Mouse (Mus musculus) spleen, postnatal 14 days (tissue): ENCODE measurements around the gene Stx1b.
"Not testable (repeated sequence)": the region's sequence is repeated elsewhere in the genome, so short reads cannot be mapped to it uniquely, and the experiment has no call there.

Experiments used
- DNase-seq, 2 experiments: peaks; one replicate each; pipeline ENCODE4 v3.0.0; 2021 to 2022; ENCODE audit warnings: low spot score in 2 of 2

The Stx1b gene

GRCm38 (mm10) chr7:127824176-127824871 is at the start of gene Stx1b, which contains the start of gene Stx4a:
TSS of gene Stx1b (minus strand) at chr7:127824549.
TSS of gene Stx4a (plus strand) at chr7:127824294.
- DNase-seq = no peak

DNA sequence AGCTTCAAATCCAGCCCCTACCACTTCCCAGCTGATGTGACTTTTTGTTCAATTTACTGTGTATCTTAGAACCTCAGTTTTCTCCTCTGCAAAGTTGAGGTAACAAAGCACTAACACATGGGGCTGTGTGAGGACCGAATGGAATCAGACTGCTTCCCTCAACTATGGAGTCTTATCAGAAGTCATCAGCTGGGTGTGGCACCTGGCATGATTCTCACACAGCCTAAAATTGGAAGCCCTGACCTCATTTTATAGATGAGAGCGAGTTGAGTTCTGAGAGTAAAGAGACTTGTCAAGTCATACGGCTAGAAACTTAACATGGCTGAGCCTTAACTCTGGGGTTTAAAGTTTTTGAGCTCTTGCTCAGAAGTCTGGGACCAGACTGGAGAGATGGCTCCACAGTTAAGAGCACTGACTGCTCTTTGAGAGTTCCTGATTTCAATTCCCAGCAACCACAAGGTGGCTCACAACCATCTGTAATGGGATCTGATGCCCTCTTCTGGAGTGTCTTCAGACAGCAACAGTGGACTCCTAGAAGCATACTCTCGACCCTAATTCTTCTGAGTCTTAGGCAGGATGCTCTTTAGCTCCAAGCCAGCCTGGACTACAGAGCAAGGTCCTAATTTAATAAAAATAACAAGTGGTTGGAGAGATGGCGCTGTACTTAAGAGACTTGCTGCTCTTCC is 45.9 kb upstream of the Stx1b start:
- no peak for DNase-seq

GRCm38 (mm10) chr7:127869149-127869810 is 44.9 kb upstream of the Stx1b start:
- no peak for DNase-seq

- no peak for DNase-seq
These were observed 43.3 kb upstream of the Stx1b start for GRCm38 (mm10) chr7:127867641-127868040.

GRCm38 (mm10) chr7:127866434-127866833 is 42.1 kb upstream of the Stx1b start:
- DNase-seq = no peak

GRCm38 (mm10) chr7:127858258-127858657 is 33.9 kb upstream of the Stx1b start:
- no peak for DNase-seq

DNA sequence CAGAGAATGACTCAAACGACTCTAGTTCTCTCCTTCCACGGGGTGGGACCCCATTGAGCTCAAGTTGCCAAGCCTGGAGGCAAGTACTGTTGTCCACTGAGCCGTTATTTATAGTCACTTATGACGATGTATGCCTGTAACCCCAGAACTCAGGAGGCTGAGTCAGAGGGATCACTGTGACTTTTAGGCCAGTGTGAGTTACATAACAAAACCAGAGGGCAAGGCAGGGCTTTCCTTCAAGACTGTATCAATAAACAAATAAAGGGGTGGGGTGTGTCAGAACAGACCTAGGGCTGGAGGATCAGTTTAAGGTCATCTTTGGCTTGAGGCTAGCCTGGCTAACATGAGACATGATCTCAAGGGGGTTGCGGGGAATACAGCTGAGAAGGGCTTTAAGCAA is 26.6 kb upstream of the Stx1b start:
- no peak for DNase-seq

DNA sequence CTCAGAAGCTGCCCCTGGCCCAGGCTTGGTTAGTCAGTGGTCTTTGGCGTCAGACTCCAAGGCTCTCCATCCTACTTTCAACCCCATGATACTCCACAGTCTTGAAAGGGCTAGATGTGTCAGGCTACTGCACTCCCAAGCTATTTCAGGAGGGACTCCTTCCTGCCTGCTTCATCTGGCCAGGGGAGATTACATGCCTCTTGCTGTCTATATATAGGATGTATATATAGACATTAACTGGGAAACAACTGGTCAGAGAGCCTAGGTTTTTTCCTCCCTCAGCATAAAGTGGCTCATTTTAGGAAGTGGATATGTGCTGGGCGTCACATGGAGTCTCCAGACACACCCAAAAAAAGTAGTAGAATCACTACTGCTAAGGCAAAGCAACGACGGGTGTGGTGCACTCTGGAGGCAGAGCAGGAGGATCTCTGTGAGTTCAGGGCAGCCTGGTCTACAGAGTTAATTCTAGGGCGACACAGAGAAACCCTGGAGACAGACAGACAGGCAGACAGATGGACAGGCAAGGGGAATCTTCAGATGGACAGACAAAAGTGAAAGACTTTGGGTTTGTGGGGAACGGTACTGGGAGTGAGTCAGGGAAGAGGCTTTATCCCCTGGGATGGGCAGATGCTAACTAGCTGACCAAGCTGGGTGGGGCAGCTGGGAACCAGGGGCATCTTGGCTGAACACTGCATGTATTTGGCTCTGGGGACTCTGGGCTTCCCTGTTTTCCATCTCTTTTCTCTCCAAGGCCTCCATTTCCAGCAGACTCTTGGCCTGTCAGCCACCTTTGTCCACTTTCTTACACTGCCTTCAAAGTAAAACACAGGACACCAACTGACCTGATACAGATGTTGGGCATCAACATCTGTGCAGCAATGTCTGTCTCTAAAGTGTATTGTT is 25.9 kb upstream of the Stx1b start:
- DNase-seq = no peak

- peak; percentile 54 to 73 for DNase-seq
These were observed 17.8 kb upstream of the Stx1b start for GRCm38 (mm10) chr7:127842001-127842718.

DNA sequence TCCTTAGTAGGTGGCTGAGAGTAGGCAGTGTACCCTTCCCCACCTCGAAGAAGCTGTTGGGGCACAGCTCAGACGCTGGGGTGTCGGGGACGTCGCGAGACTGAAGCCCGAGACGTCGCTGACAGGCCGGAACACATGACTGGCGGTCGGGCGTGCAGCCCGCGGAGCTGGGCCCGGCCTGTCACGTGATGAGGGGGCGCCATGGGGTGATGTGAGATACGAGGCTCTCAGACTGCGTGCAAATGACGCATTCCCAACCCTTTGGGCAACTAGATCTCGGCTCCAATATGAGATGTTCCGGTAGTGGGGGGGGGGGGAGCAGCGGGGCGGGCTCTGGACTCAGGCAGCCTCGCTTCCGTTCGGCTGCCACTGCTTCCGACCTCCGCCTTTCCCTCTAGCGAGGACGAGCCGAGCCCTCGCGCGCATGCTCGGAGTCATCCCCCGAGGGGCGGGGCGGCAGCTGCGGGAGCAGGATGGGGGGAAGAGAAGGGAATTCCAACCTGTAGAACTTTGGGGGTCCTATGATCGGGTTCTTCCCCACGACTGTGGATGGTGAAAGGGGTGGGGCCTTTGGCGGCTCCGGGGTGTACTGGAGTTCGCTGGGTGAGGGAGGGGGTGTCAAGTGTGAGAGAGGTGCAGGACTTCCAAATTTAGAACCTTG is 17.1 kb upstream of the Stx1b start:
- DNase-seq = peak; percentile 73 to 81

DNA sequence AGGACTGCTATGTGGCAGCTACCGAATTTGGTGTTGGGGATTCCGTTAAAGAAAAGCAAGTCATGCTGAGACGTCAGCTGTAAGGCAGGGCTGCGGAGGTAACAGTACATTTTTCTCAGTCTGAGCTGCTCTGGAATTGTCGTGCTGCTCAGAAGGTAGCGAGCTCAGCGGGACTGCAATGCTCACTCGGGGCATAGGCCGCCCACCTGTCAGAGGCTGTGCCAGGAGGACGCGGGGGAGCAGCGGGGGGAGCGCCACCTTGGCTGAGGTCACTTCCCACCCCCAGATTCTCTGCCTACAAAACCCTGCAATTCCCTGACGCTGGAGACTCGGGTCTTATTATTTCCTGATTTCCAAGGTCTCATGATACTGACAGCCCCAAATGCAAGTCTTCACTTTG is 16.5 kb upstream of the Stx1b start:
- peak in 1 of 2 experiments; percentile 15 for DNase-seq

GRCm38 (mm10) chr7:127840031-127840430 is 15.7 kb upstream of the Stx1b start:
- not testable (repeated sequence) for DNase-seq

- not testable (repeated sequence) for DNase-seq
These were observed 13.5 kb upstream of the Stx1b start for GRCm38 (mm10) chr7:127837878-127838277.

DNA sequence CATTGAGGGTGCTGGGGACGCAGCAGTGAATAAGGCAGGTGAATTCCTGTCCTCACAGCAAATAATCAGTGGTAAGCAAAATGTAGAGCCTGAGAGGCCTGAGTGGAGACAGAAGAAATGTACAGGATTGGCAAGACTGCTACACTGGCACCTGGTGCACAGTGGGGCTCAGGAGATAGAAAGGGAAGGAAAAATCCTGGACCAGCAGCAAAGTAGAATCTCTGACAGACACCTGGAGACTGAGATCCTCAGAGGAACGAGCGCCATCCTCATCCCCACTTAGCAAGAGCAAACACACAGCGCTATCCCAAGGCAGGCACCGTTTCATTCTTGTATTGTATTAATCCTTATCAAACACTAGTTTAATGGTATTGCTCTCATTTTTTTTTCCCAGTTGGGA is 13.1 kb upstream of the Stx1b start:
- DNase-seq = no peak

DNA sequence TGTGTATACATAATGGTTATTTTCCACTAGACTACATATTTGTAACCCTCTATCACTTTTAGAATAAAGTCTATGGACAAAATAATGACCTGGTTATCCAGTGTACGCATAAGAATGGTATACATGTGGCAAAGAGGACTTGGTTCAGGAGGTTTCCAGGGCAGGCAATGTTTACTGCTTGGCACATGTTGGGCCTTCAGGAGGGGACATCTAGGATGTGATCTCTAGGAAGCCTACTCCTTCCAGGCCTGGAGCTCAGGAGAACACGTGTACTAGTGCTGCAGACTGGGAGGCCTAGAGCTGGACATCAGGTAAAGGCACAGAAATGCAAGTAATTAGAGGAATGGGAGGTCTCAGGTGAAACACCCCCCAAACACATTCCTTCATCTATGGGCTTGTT is 11.2 kb upstream of the Stx1b start:
- no peak for DNase-seq

GRCm38 (mm10) chr7:127823236-127824171 is 845 bp downstream of the Stx1b start:
- no peak for DNase-seq

DNA sequence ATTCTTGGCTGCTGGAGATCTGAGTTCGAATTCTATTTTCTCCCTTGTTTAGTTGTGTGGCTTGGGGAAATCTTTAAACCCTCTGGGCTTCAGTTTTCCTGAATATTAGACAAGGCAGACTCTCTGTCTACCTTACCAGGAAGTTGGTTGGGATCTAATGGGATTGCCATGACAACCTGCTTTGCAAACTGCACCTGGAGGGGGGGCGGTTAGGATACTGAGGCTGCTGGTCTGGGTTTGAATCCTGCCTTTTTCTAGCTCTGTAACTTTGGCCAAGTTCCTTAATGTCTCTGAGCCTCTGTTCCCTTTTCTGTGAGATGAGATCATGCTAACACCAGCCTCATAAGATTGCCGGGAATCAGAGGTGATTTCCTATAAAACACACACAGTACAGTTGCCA is 1.9 kb downstream of the Stx1b start:
- DNase-seq = no peak

DNA sequence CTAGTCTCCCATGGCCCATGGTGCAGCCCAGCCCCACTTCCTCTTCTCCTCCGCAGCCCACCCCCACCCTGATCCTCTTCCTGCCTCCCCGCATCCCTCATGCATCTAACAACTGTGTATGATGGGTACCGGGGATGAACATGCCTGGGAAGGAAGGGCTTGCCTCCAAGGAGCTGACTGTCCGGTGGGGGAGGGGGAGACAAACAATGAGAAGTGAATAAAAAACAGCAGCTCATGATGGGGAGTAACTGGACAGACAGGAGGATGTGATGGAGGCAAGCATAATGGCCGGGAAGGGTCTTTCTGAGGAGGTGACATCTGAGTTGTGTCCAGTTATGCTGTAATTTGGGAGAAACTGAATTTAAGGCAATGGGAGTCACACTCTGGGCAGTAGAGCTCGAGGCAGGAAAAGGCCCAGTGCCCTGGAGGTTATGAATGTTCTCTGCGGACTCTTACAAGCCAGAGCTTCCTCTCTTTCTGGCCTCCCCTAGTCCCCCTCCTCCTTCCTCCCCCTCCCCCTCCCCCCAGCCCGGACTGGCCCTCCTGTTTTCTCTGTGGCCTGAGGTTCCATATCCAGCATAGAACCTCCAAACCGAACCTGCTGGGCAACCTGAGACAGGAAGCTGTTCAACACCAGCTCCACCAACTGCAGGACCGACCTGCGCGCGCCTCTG is 3.4 kb downstream of the Stx1b start:
- no peak for DNase-seq

DNA sequence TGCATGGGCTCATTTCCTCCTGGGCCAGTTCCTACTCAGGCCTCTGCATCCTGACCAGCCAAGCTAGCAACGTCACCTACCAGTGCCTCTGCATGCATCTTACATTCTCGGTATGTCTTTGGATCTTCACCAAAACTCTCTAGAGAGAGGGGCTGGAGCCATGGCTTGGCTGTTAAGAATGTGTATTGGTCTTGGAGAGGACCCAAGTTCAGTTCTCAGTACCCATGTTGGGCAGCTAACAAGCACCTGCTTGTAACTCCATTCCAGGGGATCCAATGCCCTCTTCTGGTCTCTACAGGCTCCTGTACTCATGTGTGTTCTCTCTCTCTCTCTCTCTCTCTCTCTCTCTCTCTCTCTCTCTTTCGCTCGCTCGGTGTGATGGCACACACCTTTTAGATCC is 6.6 kb downstream of the Stx1b start:
- DNase-seq = no peak
